Mouse (Mus musculus): ENCODE measurements around the gene Rasd1.
"Not testable (repeated sequence)": the region's sequence is repeated elsewhere in the genome, so short reads cannot be mapped to it uniquely, and the experiment has no call there.

The Rasd1 gene

GRCm38 (mm10) chr11:59961338-59961875 lies 3.3 kb downstream of the Rasd1 start:
- in situ Hi-C loops (cut with MseI, MboI), result no loop called here

DNA sequence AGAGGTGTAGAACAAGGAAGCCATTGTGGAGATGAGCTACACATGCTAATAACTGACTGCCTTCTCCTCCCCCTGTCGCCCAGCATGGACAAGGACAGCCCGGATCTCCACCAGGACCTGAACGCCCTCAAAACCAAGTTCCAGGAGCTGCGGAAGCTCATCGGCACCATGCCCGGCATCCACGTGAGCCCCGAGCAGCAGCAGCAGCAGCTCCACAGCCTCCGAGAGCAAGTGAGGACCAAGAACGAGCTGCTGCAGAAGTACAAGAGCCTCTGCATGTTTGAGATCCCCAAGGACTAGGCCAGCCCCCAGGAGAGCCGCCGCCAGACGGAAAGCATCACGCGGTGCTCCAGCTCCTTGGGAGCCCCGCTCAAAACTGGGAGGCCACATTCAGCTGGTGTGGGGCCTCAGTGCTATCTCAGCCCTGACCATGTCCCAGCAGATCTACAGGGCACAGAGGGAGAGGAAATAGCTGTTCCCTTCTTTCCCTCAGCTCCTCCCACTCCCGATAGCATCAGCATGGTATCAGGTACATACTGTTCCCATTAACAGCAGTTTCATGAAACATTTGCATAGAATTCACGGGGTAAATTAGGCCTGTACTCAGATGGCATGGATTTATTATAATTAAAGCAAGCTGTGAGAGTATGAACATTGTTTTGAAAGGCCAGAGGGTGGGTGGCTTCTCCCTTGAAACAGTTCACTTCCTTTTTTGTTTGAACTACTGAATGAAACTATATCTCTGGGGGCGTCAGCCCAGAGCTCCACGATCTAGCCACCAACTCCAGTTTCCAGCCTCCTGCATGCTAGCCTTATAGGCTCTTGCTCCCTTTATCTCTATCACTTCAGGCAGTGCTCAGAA lies 4.0 kb downstream of the Rasd1 start:
- in situ Hi-C loops (cut with MseI, MboI), result no loop called here

DNA sequence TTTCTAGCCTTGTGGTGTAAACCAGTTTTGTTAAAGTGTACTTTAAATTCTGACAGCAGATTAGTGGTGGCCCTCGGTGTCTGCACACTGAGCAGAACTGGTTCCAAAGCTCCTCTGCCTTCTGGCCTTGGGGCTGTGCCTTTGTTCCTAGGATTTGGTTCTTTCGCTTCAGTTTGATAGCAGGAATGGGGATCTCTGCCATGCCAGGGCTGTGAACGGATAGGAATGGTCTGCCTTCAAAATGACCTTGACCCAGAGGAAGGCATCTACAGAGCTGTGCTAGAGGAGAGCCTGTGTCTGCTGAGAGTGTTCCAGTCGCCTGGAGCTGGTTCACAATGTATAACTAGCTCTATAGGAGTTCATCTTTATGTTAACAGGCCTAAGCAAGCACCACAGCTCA lies 5.3 kb downstream of the Rasd1 start:
- in situ Hi-C loops (cut with MseI, MboI), result no loop called here

- in situ Hi-C loops (cut with MseI, MboI), result no loop called here
Measured at GRCm38 (mm10) chr11:59956749-59957148, 8.0 kb downstream of the Rasd1 start.

DNA sequence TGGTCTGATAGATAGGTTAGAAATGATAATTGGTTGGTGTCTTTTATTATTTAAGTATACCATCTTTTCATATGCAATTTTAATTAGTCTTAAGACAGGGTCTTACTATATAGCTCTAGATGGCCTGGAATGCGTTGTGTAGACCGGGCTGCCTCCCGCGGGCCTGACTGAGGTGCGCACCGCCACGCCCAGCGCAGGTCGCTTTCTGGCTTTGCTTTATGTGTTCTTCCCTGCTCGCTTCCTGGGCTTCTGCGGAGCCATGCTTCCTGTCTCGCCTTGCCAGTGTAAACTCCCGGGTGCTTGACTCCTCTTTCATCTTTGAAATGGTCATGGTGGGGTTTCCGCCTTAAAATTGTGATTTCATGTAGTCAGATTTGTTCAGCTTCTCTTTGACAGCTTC lies 11.9 kb downstream of the Rasd1 start:
- in situ Hi-C loops (cut with MseI, MboI), result no loop called here

DNA sequence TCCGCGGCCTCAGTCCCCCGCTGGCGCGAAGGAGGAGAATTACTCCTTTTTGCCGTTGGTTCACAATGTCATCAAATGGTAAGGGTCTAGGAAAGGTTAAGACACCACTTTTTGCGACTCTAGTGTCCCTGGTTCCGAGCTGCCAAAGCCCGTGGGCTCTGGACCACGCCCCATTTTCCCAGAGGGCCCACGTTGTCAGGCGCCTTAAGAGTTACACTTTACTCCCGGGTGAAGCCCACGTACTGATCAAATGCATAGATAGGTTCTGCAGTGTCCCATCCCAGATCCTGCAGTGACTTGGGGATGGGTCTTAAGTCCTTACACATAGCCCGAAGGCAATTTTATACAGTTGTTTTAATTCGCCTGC lies 16.4 kb downstream of the Rasd1 start:
- in situ Hi-C loops (cut with MseI, MboI), result no loop called here

- in situ Hi-C loops (cut with MseI, MboI), result no loop called here
Measured at GRCm38 (mm10) chr11:59947752-59948400, 16.9 kb downstream of the Rasd1 start, which contains the start of gene Med9. TSS of gene Med9 (plus strand) at chr11:59948206.

DNA sequence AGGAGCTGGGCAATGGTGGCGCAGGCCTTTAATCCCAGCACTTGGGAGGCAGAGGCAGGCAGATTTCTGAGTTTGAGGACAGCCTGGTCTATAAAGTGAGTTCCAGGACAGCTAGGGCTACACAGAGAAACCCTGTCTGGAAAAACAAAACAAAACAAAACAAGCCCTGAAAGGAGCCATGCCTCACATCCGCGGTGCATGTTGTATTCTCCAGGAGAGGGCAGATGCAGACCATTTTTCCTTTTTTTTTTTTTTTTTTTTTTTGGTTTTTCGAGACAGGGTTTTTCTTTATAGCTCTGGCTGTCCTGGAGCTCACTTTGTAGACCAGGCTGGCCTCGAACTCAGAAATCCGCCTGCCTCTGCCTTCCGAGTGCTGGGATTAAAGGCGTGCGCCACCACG lies 19.9 kb downstream of the Rasd1 start:
- in situ Hi-C loops (cut with MseI, MboI), result not testable (repeated sequence)

GRCm38 (mm10) chr11:59941391-59941790 lies 23.4 kb downstream of the Rasd1 start:
- in situ Hi-C loops (cut with MseI, MboI), result no loop called here

GRCm38 (mm10) chr11:59940645-59941044 lies 24.1 kb downstream of the Rasd1 start:
- in situ Hi-C loops (cut with MseI, MboI), result no loop called here

DNA sequence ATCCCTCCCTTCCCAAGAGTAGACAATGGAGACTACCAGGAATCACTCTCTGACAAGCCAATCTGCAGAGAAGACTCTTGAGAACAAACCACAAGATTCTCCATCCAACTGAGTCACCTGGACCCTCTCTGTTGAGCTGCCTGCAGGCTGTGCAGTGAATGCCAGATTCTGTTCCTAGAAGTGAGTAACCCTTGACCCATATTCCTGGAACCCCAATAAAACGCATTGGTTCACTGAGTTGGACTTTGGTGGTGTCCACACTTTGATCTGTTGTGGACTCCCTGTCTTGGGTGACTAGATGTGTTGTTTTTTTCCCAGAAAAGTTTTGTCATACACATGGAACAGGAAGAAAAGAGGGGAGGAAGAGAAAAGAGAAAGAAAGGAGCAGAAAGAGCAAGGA lies 24.9 kb downstream of the Rasd1 start:
- in situ Hi-C loops (cut with MseI, MboI), result no loop called here

DNA sequence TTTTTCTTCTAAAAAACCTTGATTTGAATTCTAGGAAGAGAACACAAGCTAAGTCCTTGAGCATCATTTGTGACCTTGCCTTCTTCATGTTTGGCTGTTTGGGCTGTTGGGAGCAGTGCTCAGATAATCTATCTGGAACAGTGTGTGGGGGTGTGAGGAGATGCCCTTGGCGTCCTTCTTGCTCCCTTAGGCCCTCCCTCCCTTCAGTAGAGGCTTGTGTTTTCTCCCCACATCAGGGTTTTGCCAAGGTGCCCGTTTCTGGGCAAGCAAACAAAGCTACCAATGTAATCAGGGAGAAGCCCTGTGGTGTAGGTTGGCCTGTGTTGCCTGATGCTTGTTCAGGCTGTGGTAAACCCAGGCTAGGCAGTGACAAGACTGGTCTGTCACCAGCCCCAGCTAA lies 27.1 kb downstream of the Rasd1 start:
- in situ Hi-C loops (cut with MseI, MboI), result no loop called here

- in situ Hi-C loops (cut with MseI, MboI), result no loop called here
Measured at GRCm38 (mm10) chr11:59937023-59937422, 27.7 kb downstream of the Rasd1 start.

- in situ Hi-C loops (cut with MseI, MboI), result no loop called here
Measured at GRCm38 (mm10) chr11:59933943-59934342, 30.8 kb downstream of the Rasd1 start.

GRCm38 (mm10) chr11:59932560-59933337 lies 32.0 kb downstream of the Rasd1 start:
- in situ Hi-C loops (cut with MseI, MboI), result no loop called here

- in situ Hi-C loops (cut with MseI, MboI), result no loop called here
Measured at GRCm38 (mm10) chr11:59930031-59930430, 34.7 kb downstream of the Rasd1 start.

- in situ Hi-C loops (cut with MseI, MboI), result no loop called here
Measured at GRCm38 (mm10) chr11:59921265-59921664, 43.5 kb downstream of the Rasd1 start.

GRCm38 (mm10) chr11:59920331-59920730 lies 44.4 kb downstream of the Rasd1 start:
- in situ Hi-C loops (cut with MseI, MboI), result no loop called here

GRCm38 (mm10) chr11:59919401-59919800 lies 45.3 kb downstream of the Rasd1 start:
- in situ Hi-C loops (cut with MseI, MboI), result no loop called here

DNA sequence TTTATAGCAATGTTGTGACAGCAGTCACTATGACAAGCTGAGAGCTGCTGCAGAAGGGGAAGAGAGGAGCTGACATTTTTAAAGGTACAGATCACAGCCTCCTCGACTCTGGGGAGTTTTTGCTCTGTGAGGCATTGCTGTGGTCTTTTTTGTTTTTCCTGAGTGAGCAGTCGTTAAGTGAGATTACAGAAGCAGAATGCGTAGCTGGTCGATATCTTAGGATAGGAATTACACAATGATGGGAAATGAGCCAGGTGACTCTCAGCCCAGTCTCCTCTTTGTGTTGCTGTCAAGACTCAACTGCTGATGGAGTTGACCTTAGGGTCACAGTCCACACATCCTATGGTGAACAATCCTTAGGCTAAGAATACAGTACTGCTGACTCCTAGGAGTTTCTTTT lies 46.7 kb downstream of the Rasd1 start:
- in situ Hi-C loops (cut with MseI, MboI), result no loop called here

GRCm38 (mm10) chr11:59913702-59914101 lies 51.0 kb downstream of the Rasd1 start:
- in situ Hi-C loops (cut with MseI, MboI), result no loop called here
